Mouse (Mus musculus) liver, embryonic 14.5 days (tissue): ENCODE data around the gene Pnlip.

Source experiments
- CTCF ChIP-seq: IDR thresholded peaks from 2 replicates; pipeline ENCODE4 v1.5.1; 2016; ENCODE audit warnings: antibody characterized with exemption, low read depth, control low read depth
- EP300 ChIP-seq: IDR thresholded peaks from 2 replicates; pipeline ENCODE4 v1.6.1; 2016; ENCODE audit warnings: antibody characterized with exemption, low read depth

GRCm38 (mm10) chr19:58612745-58613144, 39.6 kb upstream of the Pnlip start:
- no peak for TF ChIP-seq CTCF
- TF ChIP-seq EP300, result no peak
